In genomic region chr4:43979746-43980145, GRCm38 (mm10) we compare ENCODE assay signal across 9 mouse cellular contexts. TPM values are rescaled to one million over a fixed set of nuclear protein-coding genes. Genes with fewer than 3 reads are reported as not detected.
DNase-seq lines count a peak whose midpoint lies in the region.
"Had no signal": no experiment of that assay in that cellular context is flagged by ENCODE, and none has a peak within 500 bp of the region (broad histone marks: within the 10 kb centered on the region; RNA-seq: fewer than 3 reads in every experiment).

No protein-coding gene starts in this region.

- intact Hi-C loops in left cerebral cortex, postnatal 14 days (cut with DNase I): loop anchor here (5.0 to 10.0 kb wide), 2 partner anchors 52 to 235 kb away; no protein-coding TSS in a partner anchor

- peak; percentile 93 for DNase-seq in heart, adult 11 months
- no peak for DNase-seq in heart, adult 8-10 months (ENCODE audit: low spot score)
- DNase-seq in testis, postnatal 10 days (ENCODE audit: low spot score): peak; percentile 68
- no peak for DNase-seq in testis, postnatal 14 days (ENCODE audit: low spot score)
- peak; percentile 79 to 82 for DNase-seq in frontal cortex, postnatal 14 days (ENCODE audit: low spot score in 2 of 2)
- peak; percentile 94 to 95 for DNase-seq in left cerebral cortex, postnatal 14 days (ENCODE audit: low spot score in 2 of 2)
- DNase-seq in right cerebral cortex, postnatal 4 days: peak; percentile 90
- no peak for DNase-seq in c-Kit-positive CD71-positive TER-119-positive erythroid progenitor cells, embryonic 14.5 days (ENCODE audit: low spot score)
- DNase-seq: liver, embryonic 13.5 days had no signal

RNA-seq across cellular contexts. Expression of gene Ccin, which starts 3.5 kb away (rescaled TPM):
- total RNA-seq in heart, adult 8-10 months (2022): not detected
- total RNA-seq in left cerebral cortex, postnatal 14 days (2021): not detected

RNA-seq across cellular contexts. Expression of gene Glipr2, which starts 22.5 kb away (rescaled TPM):
- total RNA-seq in heart, adult 8-10 months (2022): 1 to 10 TPM; 2.3 to 5.2 (median 2.8) TPM
- 1 to 10 TPM; 1.7 to 2.0 TPM for total RNA-seq in left cerebral cortex, postnatal 14 days (2021)

RNA-seq across cellular contexts. Expression of gene Clta, which starts 24.5 kb away (rescaled TPM):
- total RNA-seq in heart, adult 8-10 months (2022): 10 to 100 TPM; 67.0 to 78.6 (median 70.5) TPM
- 100 to 1,000 TPM; 300 to 308 TPM for total RNA-seq in left cerebral cortex, postnatal 14 days (2021)

Comparison
In these comparisons a context has a peak if more than half of its experiments do, and no peak if none do; other contexts are left out.
1. DNase-seq: peak in heart, adult 11 months (single experiment), testis, postnatal 10 days (single experiment), frontal cortex, postnatal 14 days (2 of 2), left cerebral cortex, postnatal 14 days (2 of 2) and right cerebral cortex, postnatal 4 days (single experiment); none in heart, adult 8-10 months (single experiment), testis, postnatal 14 days (single experiment) and c-Kit-positive CD71-positive TER-119-positive erythroid progenitor cells, embryonic 14.5 days (single experiment).